Mouse (Mus musculus) hindbrain, postnatal 0 days (tissue): Measurements from ENCODE around the gene H2afv. TPM values are rescaled to one million over a fixed set of nuclear protein-coding genes. Genes with fewer than 3 reads are reported as not detected.
"Not testable (repeated sequence)": the region's sequence is repeated elsewhere in the genome, so short reads cannot be mapped to it uniquely, and the experiment has no call there.

Experiments
- ATAC-seq: fragments of 200-750 bp; cut with Nextera tagmentation; 2 replicates; pipeline ENCODE4 v1.8.0; 2017; ENCODE audit warnings: mild to moderate bottlenecking, moderate TSS enrichment, moderate library complexity
- DNase-seq: peaks from one replicate; pipeline ENCODE4 v3.0.0-alpha.2; 2015; ENCODE audit warnings: low spot score
- H3K27ac ChIP-seq: fragments of 300-500 bp; sonication (generic); 2 replicates; pipeline ENCODE4 v1.5.1; 2014; ENCODE audit warnings: mild to moderate bottlenecking
- H3K27me3 ChIP-seq: fragments of 300-500 bp; sonication (generic); 2 replicates; pipeline ENCODE4 v1.6.1; 2014; ENCODE audit warnings: low read length, mixed read lengths; ENCODE audit not compliant: insufficient read depth
- H3K36me3 ChIP-seq: fragments of 300-500 bp; sonication (generic); 2 replicates; pipeline ENCODE4 v1.6.1; 2014; ENCODE audit warnings: low read length, mixed read lengths; ENCODE audit not compliant: insufficient read depth
- H3K4me1 ChIP-seq: fragments of 300-500 bp; sonication (generic); 2 replicates; pipeline ENCODE4 v1.6.1; 2014; ENCODE audit warnings: antibody characterized with exemption, low read length, mixed read lengths; ENCODE audit not compliant: insufficient read depth
- H3K4me2 ChIP-seq: fragments of 300-500 bp; sonication (generic); 2 replicates; pipeline ENCODE4 v1.6.1; 2014; ENCODE audit warnings: low read depth, mild to moderate bottlenecking, low read length, moderate library complexity, mixed read lengths
- H3K4me3 ChIP-seq: fragments of 300-500 bp; sonication (generic); 2 replicates; pipeline ENCODE4 v1.5.1; 2014; ENCODE audit warnings: low read length
- H3K9ac ChIP-seq: fragments of 300-500 bp; sonication (generic); replicated peaks from 2 replicates; pipeline ENCODE4 v1.6.1; 2014; ENCODE audit warnings: mild to moderate bottlenecking, low read length, moderate library complexity, mixed read lengths
- H3K9me3 ChIP-seq: fragments of 300-500 bp; sonication (generic); 2 replicates; pipeline ENCODE4 v1.6.1; 2016; ENCODE audit warnings: low read length, mixed read lengths
- CTCF ChIP-seq: IDR thresholded peaks from 2 replicates; pipeline ENCODE4 v1.5.1; 2016; ENCODE audit warnings: antibody characterized with exemption, control low read depth, low read depth
- WGBS: fragments of 180-500 bp; shearing (Covaris S2); extraction: QIAGEN DNeasy Blood & Tissue Kit; methylation state at CpG from one replicate; pipeline ENCODE4 v1.1.7; 2014; 5-methylcytosine and 5-hydroxymethylcytosine counted together
- polyA plus RNA-seq: library from polyadenylated mRNA; unstranded; fragments of >200 nt; fragmentation: Nextera tagmentation; extraction: Ambion mirVana; gene quantifications from 2 replicates; pipeline ENCODE4 v1.2.1, GENCODE M21; 2015
- total RNA-seq: library from RNA; depleted of rRNA; stranded (reverse); fragments of >200 nt; gene quantifications from 2 replicates; pipeline ENCODE4 v1.2.3, GENCODE M21; 2014

H2afv gene
- total and polyA plus RNA-seq, 2 experiments from 2014 or later = 75.5 to 251 TPM

- Histone ChIP-seq H3K9ac (peak overlapping the region; percentile 30; the same call in 1 of the 2 replicates), H3K27me3 (no peaks in the 10 kb centered on the region), H3K4me3 (peak overlapping the region; percentile 91), H3K4me1 (peaks cover 23% of the 10 kb centered on the region), H3K9me3 (no peaks in the 10 kb centered on the region), H3K36me3 (no peaks in the 10 kb centered on the region; the same call in 1 of the 2 replicates), H3K27ac (peak overlapping the region; percentile 5; the same call in 1 of the 2 replicates), H3K4me2 (peak overlapping the region; percentile 98)
- no peak for TF ChIP-seq CTCF
- 7% methylated on average over 1 of the region's 1 CpGs for WGBS
- no peak for DNase-seq
- no peak for ATAC-seq
Measured at GRCm38 (mm10) chr11:6471493-6471892, 27.2 kb upstream of the H2afv start.

- 40% methylated on average over 2 of the region's 2 CpGs for WGBS
- H3K27me3 ChIP-seq = no peaks in the 10 kb centered on the region
- peaks cover 3% of the 10 kb centered on the region for H3K36me3 ChIP-seq
- peak overlapping the region; percentile 5; the same call in 1 of the 2 replicates for H3K27ac ChIP-seq
- TF ChIP-seq CTCF = no peak
- peak overlapping the region; percentile 98 for H3K4me2 ChIP-seq
- ATAC-seq (no peak), DNase-seq (no peak)
- H3K4me1 ChIP-seq = peaks cover 23% of the 10 kb centered on the region
- peak overlapping the region; percentile 30; the same call in 1 of the 2 replicates for H3K9ac ChIP-seq
- H3K9me3 ChIP-seq = no peaks in the 10 kb centered on the region
- H3K4me3 ChIP-seq = peak overlapping the region; percentile 91
Measured at GRCm38 (mm10) chr11:6471054-6471453, 26.8 kb upstream of the H2afv start.

DNA sequence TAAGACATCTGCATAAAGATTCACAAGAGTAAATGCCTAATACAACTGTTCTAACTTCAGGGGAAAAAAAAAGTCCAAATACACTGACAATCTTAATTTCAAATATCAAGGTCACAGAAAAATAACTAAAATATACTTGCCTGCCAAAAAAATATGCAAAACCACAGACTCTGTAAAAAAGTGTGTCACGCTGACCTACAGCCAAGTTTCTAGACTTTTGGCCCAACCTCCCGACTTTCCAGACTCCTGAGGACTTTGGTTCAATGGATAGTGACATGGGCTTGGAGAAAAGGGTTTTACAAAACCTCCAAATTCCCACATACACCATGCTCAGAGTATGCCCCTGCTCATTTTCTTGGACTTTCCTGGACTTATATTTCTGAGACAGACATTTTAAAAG, 24.3 kb upstream of the H2afv start:
- TF ChIP-seq CTCF = no peak
- no peak overlapping the region for H3K4me3 ChIP-seq
- peak overlapping the region; percentile 5; the same call in 1 of the 2 replicates for H3K4me2 ChIP-seq
- no peaks in the 10 kb centered on the region for H3K27me3 ChIP-seq
- H3K9ac ChIP-seq = no peak overlapping the region
- ATAC-seq (no peak), DNase-seq (no peak)
- no peak overlapping the region for H3K27ac ChIP-seq
- no peaks in the 10 kb centered on the region for H3K9me3 ChIP-seq
- H3K4me1 ChIP-seq = peaks cover 19% of the 10 kb centered on the region
- peaks cover 3% of the 10 kb centered on the region for H3K36me3 ChIP-seq
- 50% methylated on average over 2 of the region's 2 CpGs for WGBS

GRCm38 (mm10) chr11:6465122-6465521, 20.9 kb upstream of the H2afv start:
- Histone ChIP-seq H3K27me3 (no peaks in the 10 kb centered on the region), H3K4me2 (no peak overlapping the region), H3K4me3 (no peak overlapping the region), H3K36me3 (peaks cover 3% of the 10 kb centered on the region), H3K4me1 (peaks cover 10% of the 10 kb centered on the region; the same call in 1 of the 2 replicates), H3K27ac (no peak overlapping the region), H3K9me3 (no peaks in the 10 kb centered on the region), H3K9ac (no peak overlapping the region)
- peak; percentile 76 for TF ChIP-seq CTCF
- peak; percentile 82 for ATAC-seq
- 17% methylated on average over 4 of the region's 4 CpGs for WGBS
- DNase-seq = peak; percentile 94

- H3K9ac ChIP-seq = no peak overlapping the region
- ATAC-seq (no peak), DNase-seq (no peak)
- no peak overlapping the region for H3K27ac ChIP-seq
- no peak overlapping the region for H3K4me3 ChIP-seq
- 91% methylated on average over 6 of the region's 6 CpGs for WGBS
- H3K4me2 ChIP-seq = no peak overlapping the region
- H3K27me3 ChIP-seq = no peaks in the 10 kb centered on the region
- no peaks in the 10 kb centered on the region for H3K4me1 ChIP-seq
- TF ChIP-seq CTCF = no peak
- H3K36me3 ChIP-seq = peaks cover 3% of the 10 kb centered on the region
- no peaks in the 10 kb centered on the region for H3K9me3 ChIP-seq
Measured at GRCm38 (mm10) chr11:6463159-6463837, 19.1 kb upstream of the H2afv start.

GRCm38 (mm10) chr11:6456083-6456482, 11.8 kb upstream of the H2afv start:
- no peak for TF ChIP-seq CTCF
- ATAC-seq = no peak
- WGBS = 76% methylated on average over 6 of the region's 6 CpGs

DNA sequence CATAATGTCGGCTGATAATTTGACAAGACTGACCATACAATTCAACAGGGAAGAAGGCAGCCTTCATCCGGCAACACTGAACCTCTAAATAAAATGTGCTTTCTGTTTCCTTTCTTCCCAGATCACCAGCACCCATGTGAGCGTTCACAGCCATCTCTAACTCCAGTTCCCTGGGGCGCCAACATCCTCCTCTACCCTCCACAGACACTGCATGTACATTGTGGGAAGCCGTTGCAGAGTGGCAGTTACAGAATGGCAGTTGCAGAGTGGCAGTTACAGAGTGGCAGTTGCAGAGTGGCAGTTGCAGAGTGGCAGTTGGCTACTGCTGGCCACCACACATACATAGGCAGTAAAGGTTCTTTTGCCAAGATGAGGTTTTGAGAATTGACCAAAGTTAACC, 3.9 kb upstream of the H2afv start:
- H3K4me3 ChIP-seq, H3K4me2 ChIP-seq, H3K27me3 ChIP-seq, DNase-seq, H3K36me3 ChIP-seq, H3K27ac ChIP-seq, H3K9ac ChIP-seq, H3K4me1 ChIP-seq, H3K9me3 ChIP-seq, ATAC-seq: not testable (repeated sequence)
- WGBS = 91% methylated on average over 5 of the region's 5 CpGs

More at GRCm38 (mm10) chr11:6456083-6456482, 11.8 kb upstream of the H2afv start:
- Histone ChIP-seq H3K9ac (no peak overlapping the region), H3K9me3 (no peaks in the 10 kb centered on the region), H3K27me3 (no peaks in the 10 kb centered on the region), H3K27ac (no peak overlapping the region), H3K4me3 (no peak overlapping the region), H3K4me1 (no peaks in the 10 kb centered on the region), H3K36me3 (no peaks in the 10 kb centered on the region), H3K4me2 (no peak overlapping the region)
- no peak for DNase-seq
